Mouse (Mus musculus) testis, adult 2 months (tissue): ENCODE data around the gene Tenm4. TPM values are rescaled to one million over a fixed set of nuclear protein-coding genes. Genes with fewer than 3 reads are reported as not detected.

Source experiments
- H3K27ac ChIP-seq: fragments of 200-500 bp; 2 replicates; pipeline ENCODE4 v1.5.1; 2012; ENCODE audit warnings: low read depth, low read length; ENCODE audit not compliant: control insufficient read depth, insufficient read depth
- H3K27me3 ChIP-seq: fragments of 200-500 bp; 2 replicates; pipeline ENCODE4 v1.6.1; 2012; ENCODE audit warnings: mild to moderate bottlenecking, low read length, moderate library complexity; ENCODE audit not compliant: control insufficient read depth, insufficient read depth
- H3K36me3 ChIP-seq: fragments of 200-500 bp; 2 replicates; pipeline ENCODE4 v1.6.1; 2012; ENCODE audit warnings: mild to moderate bottlenecking, low read length; ENCODE audit not compliant: control insufficient read depth, insufficient read depth
- H3K4me1 ChIP-seq: fragments of 200-500 bp; 2 replicates; pipeline ENCODE4 v1.6.1; 2012; ENCODE audit warnings: low read length; ENCODE audit not compliant: control insufficient read depth, insufficient read depth
- H3K4me3 ChIP-seq: fragments of 200-500 bp; 2 replicates; pipeline ENCODE4 v1.5.1; 2012; ENCODE audit warnings: low read depth, mild to moderate bottlenecking, low read length, moderate library complexity, mixed read lengths; ENCODE audit not compliant: control insufficient read depth
- CTCF ChIP-seq: fragments of 200-500 bp; IDR thresholded peaks from 2 replicates; pipeline ENCODE4 v1.5.1; 2012; ENCODE audit warnings: low read depth, mild to moderate bottlenecking, inconsistent platforms, low read length, moderate library complexity; ENCODE audit not compliant: control insufficient read depth, insufficient read depth, insufficient replicate concordance
- POLR2A ChIP-seq: fragments of 200-500 bp; IDR thresholded peaks from 2 replicates; pipeline ENCODE4 v1.6.1; 2012; ENCODE audit warnings: low read depth, mild to moderate bottlenecking, inconsistent platforms, low read length, moderate library complexity; ENCODE audit not compliant: control insufficient read depth
- polyA plus RNA-seq: library from polyadenylated mRNA; depleted of rRNA; stranded (reverse); fragments of >200 nt; gene quantifications from 2 replicates; pipeline ENCODE4 v1.2.3, GENCODE M21; 2012

The Tenm4 gene
- polyA plus RNA-seq, 1 experiment = 2.3 TPM

GRCm38 (mm10) chr7:96458992-96459391 lies 287.9 kb downstream of the Tenm4 start:
- Histone ChIP-seq H3K36me3 (no peaks in the 10 kb centered on the region), H3K27me3 (no peaks in the 10 kb centered on the region), H3K4me1 (no peaks in the 10 kb centered on the region), H3K4me3 (no peak overlapping the region), H3K27ac (no peak overlapping the region)
- no peak for TF ChIP-seq CTCF
- TF ChIP-seq POLR2A = no peak

GRCm38 (mm10) chr7:96466761-96467160 lies 295.7 kb downstream of the Tenm4 start:
- Histone ChIP-seq H3K36me3 (no peaks in the 10 kb centered on the region), H3K4me1 (no peaks in the 10 kb centered on the region), H3K4me3 (no peak overlapping the region), H3K27ac (no peak overlapping the region), H3K27me3 (no peaks in the 10 kb centered on the region)
- TF ChIP-seq CTCF (no peak), POLR2A (no peak)

- Histone ChIP-seq H3K27me3 (no peaks in the 10 kb centered on the region), H3K36me3 (no peaks in the 10 kb centered on the region), H3K4me3 (no peak overlapping the region)
These were observed 299.8 kb downstream of the Tenm4 start for GRCm38 (mm10) chr7:96470821-96471220.

GRCm38 (mm10) chr7:96474560-96475089 lies 303.6 kb downstream of the Tenm4 start:
- TF ChIP-seq POLR2A (no peak), CTCF (no peak)
- no peak overlapping the region for H3K27ac ChIP-seq
- H3K4me3 ChIP-seq = no peak overlapping the region
- no peaks in the 10 kb centered on the region for H3K4me1 ChIP-seq
- no peaks in the 10 kb centered on the region for H3K27me3 ChIP-seq
- H3K36me3 ChIP-seq = no peaks in the 10 kb centered on the region

More at GRCm38 (mm10) chr7:96470821-96471220, 299.8 kb downstream of the Tenm4 start:
- Histone ChIP-seq H3K4me1 (no peaks in the 10 kb centered on the region), H3K27ac (no peak overlapping the region)
- no peak for TF ChIP-seq POLR2A
- no peak for TF ChIP-seq CTCF

- H3K36me3 ChIP-seq = no peaks in the 10 kb centered on the region
- H3K27ac ChIP-seq = no peak overlapping the region
- no peaks in the 10 kb centered on the region for H3K27me3 ChIP-seq
- TF ChIP-seq CTCF = no peak
- no peak for TF ChIP-seq POLR2A
- H3K4me3 ChIP-seq = no peak overlapping the region
- no peaks in the 10 kb centered on the region for H3K4me1 ChIP-seq
These were observed 306.1 kb downstream of the Tenm4 start for GRCm38 (mm10) chr7:96476987-96477613.

DNA sequence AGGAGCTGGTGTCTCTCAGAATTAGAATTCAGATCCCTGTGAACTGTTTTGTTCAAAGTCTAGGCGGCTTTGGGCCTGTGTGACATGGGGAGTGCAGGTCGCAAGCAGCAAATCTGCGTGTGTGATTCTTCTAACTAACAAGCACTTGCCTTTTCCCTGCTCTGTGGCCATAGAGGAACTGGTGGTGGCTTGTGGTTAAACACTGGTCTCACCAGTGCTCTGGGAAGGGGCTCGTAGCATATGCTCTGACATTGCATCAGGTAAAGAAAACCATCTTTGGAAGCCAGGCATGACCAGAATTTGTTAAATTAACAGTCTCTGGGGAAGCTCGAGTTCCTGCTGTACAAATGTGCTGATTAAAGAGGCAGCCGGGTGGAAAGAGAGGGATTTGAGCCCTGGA lies 308.1 kb downstream of the Tenm4 start:
- Histone ChIP-seq H3K36me3 (no peaks in the 10 kb centered on the region), H3K27me3 (no peaks in the 10 kb centered on the region), H3K4me3 (no peak overlapping the region), H3K4me1 (no peaks in the 10 kb centered on the region), H3K27ac (no peak overlapping the region)
- TF ChIP-seq POLR2A = no peak
- TF ChIP-seq CTCF = no peak

DNA sequence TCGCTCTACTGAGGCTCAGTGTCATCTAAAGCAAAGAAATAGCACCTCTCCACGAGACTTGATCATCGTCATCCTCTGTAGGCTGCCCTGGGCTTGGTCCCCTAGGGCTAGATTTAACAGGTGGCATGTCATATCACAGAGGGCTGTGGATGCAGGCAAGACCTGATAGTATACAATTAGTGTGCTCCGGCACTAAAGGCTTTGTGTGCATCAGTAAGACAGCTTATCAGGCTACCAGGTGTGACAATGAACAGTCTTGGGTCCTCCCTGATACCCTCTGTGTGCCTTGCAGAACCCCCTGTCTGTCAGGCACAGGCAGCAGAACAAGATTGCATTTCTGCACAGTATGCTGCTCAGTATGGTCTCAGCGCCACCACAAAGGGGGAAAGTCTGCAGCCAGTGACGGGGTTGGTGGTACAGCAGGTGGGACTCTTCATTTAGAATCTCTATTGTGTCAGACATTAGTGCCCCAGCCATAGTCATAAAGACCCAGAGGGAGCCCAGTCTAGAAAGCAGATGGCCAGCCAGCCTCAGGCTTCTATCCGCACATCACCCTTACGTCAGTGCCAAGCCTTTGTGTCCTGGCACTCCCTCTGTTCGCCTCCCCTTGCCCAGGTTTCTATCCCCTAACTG lies 309.4 kb downstream of the Tenm4 start:
- no peaks in the 10 kb centered on the region for H3K36me3 ChIP-seq
- no peak overlapping the region for H3K4me3 ChIP-seq
- no peaks in the 10 kb centered on the region for H3K27me3 ChIP-seq
- TF ChIP-seq POLR2A (no peak), CTCF (no peak)
- no peaks in the 10 kb centered on the region for H3K4me1 ChIP-seq
- H3K27ac ChIP-seq = no peak overlapping the region
